In genomic region chrX:101639306-101639705, GRCm38 (mm10) we compare ENCODE assay signal across 8 mouse cellular contexts. TPM values are rescaled to one million over a fixed set of nuclear protein-coding genes. Genes with fewer than 3 reads are reported as not detected.
DNase-seq lines count a peak whose midpoint lies in the region; ATAC-seq lines count a peak whose summit lies in the region.

No protein-coding gene starts in this region.

- H3K4me2 ChIP-seq in hindbrain, embryonic 11.5 days (replicated peaks; ENCODE audit: low read depth, low read length): peak overlapping the region; percentile 39

- H3K9me3 ChIP-seq in hindbrain, embryonic 11.5 days (ENCODE audit: control insufficient read depth, low read length): no peaks in the 10 kb centered on the region
- no peaks in the 10 kb centered on the region for H3K9me3 ChIP-seq in midbrain, embryonic 10.5 days (replicated peaks)

- H3K4me3 ChIP-seq in hindbrain, embryonic 11.5 days (ENCODE audit: low read depth, low read length): peak overlapping the region; percentile 73
- H3K4me3 ChIP-seq in midbrain, embryonic 10.5 days: peak overlapping the region; percentile 72

- DNase-seq in cerebellum, adult 9-11 months: peak; percentile 19
- DNase-seq in cerebellum, adult 8-10 months: no peak
- peak; percentile 17 for DNase-seq in thymus, postnatal 4 days
- DNase-seq in thymus, postnatal 0 days (ENCODE audit: low spot score): no peak
- DNase-seq in hindbrain, embryonic 11.5 days (ENCODE audit: low spot score): peak; percentile 27
- peak; percentile 12 for DNase-seq in midbrain, embryonic 10.5 days (ENCODE audit: low spot score)
- no peak for DNase-seq in layer of hippocampus, postnatal 25 days (ENCODE audit: extremely low spot score in 1 of 2, low spot score in 1 of 2)

- no peak overlapping the region for H3K27ac ChIP-seq in hindbrain, embryonic 11.5 days (ENCODE audit: low read depth, low read length)
- H3K27ac ChIP-seq in midbrain, embryonic 10.5 days (replicated peaks): peak overlapping the region; percentile 93

- WGBS in hindbrain, embryonic 11.5 days: 13% methylated on average over 13 of the region's 13 CpGs
- WGBS in midbrain, embryonic 10.5 days: 16% methylated on average over 13 of the region's 13 CpGs

- no peaks in the 10 kb centered on the region for H3K4me1 ChIP-seq in hindbrain, embryonic 11.5 days (replicated peaks; ENCODE audit: control insufficient read depth, insufficient read depth, low read length)
- peaks cover 19% of the 10 kb centered on the region for H3K4me1 ChIP-seq in midbrain, embryonic 10.5 days

- H3K27me3 ChIP-seq in hindbrain, embryonic 11.5 days (ENCODE audit: control insufficient read depth, insufficient read depth, low read length): no peaks in the 10 kb centered on the region; the same call in 1 of the 2 replicates
- H3K27me3 ChIP-seq in midbrain, embryonic 10.5 days (ENCODE audit: low read depth, poor library complexity, severe bottlenecking): peaks cover 64% of the 10 kb centered on the region

- ATAC-seq in hindbrain, embryonic 11.5 days (ENCODE audit: low FRiP score): no peak; the same call in 1 of the 2 replicates
- ATAC-seq in granulocyte monocyte progenitor cell, adult 5-6 weeks (replicated peaks; ENCODE audit: poor library complexity, severe bottlenecking): no peak

- H3K9ac ChIP-seq in hindbrain, embryonic 11.5 days (ENCODE audit: low read depth, low read length): no peak overlapping the region; the same call in 1 of the 2 replicates

- no peaks in the 10 kb centered on the region for H3K36me3 ChIP-seq in hindbrain, embryonic 11.5 days (ENCODE audit: control insufficient read depth, insufficient read depth, low read length)
- peaks cover 7% of the 10 kb centered on the region for H3K36me3 ChIP-seq in midbrain, embryonic 10.5 days

RNA-seq across cellular contexts. Expression of gene Ogt, which starts 0.6 kb away (rescaled TPM):
- polyA plus RNA-seq in thymus, postnatal 0 days (2015; fragmentation: Nextera tagmentation; extraction: Ambion mirVana): 127 and 142 TPM in 2 replicates
- 244 and 256 TPM in 2 replicates for polyA plus RNA-seq in hindbrain, embryonic 11.5 days (2014; fragmentation: Nextera tagmentation; extraction: Ambion mirVana)
- 130 and 158 TPM in 2 replicates for polyA plus RNA-seq in midbrain, embryonic 10.5 days (2016; fragmentation: Nextera tagmentation; extraction: Ambion mirVana)
- 151 and 200 TPM in 2 replicates for total RNA-seq in granulocyte monocyte progenitor cell, adult 5-6 weeks (2014; fragmentation: Nextera tagmentation)
- total RNA-seq in granulocyte monocyte progenitor cell, adult 5-6 weeks (2017): 56.5 and 66.4 TPM in 2 replicates
- total RNA-seq in layer of hippocampus, postnatal 25 days (2021): 100 to 1,000 TPM; 180 to 235 TPM

Comparison
In these comparisons a context has a peak if more than half of its experiments do, and no peak if none do; other contexts are left out.
1. DNase-seq: peak in cerebellum, adult 9-11 months (single experiment), thymus, postnatal 4 days (single experiment), hindbrain, embryonic 11.5 days (single experiment) and midbrain, embryonic 10.5 days (single experiment); none in cerebellum, adult 8-10 months (single experiment), thymus, postnatal 0 days (single experiment) and layer of hippocampus, postnatal 25 days (0 of 2).